Mouse (Mus musculus) forebrain, postnatal 0 days (tissue): ENCODE measurements around the gene Vdr. TPM values are rescaled to one million over a fixed set of nuclear protein-coding genes. Genes with fewer than 3 reads are reported as not detected.

Experiments used
- ATAC-seq: fragments of 200-750 bp; cut with Nextera tagmentation; 2 replicates; pipeline ENCODE4 v1.8.0; 2017; ENCODE audit warnings: mild to moderate bottlenecking, moderate library complexity
- DNase-seq: peaks from one replicate; pipeline ENCODE4 v3.0.0-alpha.2; 2015
- H3K27ac ChIP-seq: fragments of 300-500 bp; sonication (generic); 2 replicates; pipeline ENCODE4 v1.5.1; 2014; ENCODE audit warnings: low read depth, mild to moderate bottlenecking, antibody characterized with exemption, low read length, moderate library complexity, mixed read lengths
- H3K27me3 ChIP-seq: fragments of 300-500 bp; sonication (generic); 2 replicates; pipeline ENCODE4 v1.6.1; 2014; ENCODE audit warnings: mild to moderate bottlenecking, low read length, mixed read lengths; ENCODE audit not compliant: insufficient read depth
- H3K36me3 ChIP-seq: fragments of 300-500 bp; sonication (generic); 2 replicates; pipeline ENCODE4 v1.6.1; 2014; ENCODE audit warnings: mild to moderate bottlenecking, moderate library complexity; ENCODE audit not compliant: insufficient read depth
- H3K4me1 ChIP-seq: fragments of 300-500 bp; sonication (generic); 2 replicates; pipeline ENCODE4 v1.6.1; 2014; ENCODE audit warnings: antibody characterized with exemption; ENCODE audit not compliant: insufficient read depth
- H3K4me2 ChIP-seq: fragments of 300-500 bp; sonication (generic); 2 replicates; pipeline ENCODE4 v1.6.1; 2014; ENCODE audit warnings: low read depth, mild to moderate bottlenecking, moderate library complexity
- H3K4me3 ChIP-seq: fragments of 300-500 bp; sonication (generic); 2 replicates; pipeline ENCODE4 v1.5.1; 2014; ENCODE audit warnings: low read depth, low read length, mixed read lengths
- H3K9ac ChIP-seq: fragments of 300-500 bp; sonication (generic); 2 replicates; pipeline ENCODE4 v1.6.1; 2014; ENCODE audit warnings: mild to moderate bottlenecking
- H3K9me3 ChIP-seq: fragments of 300-500 bp; sonication (generic); 2 replicates; pipeline ENCODE4 v1.6.1; 2016; ENCODE audit warnings: low read length
- CTCF ChIP-seq: sonication (generic); IDR thresholded peaks from 2 replicates; pipeline ENCODE4 v1.5.1; 2016; ENCODE audit warnings: antibody characterized with exemption, control low read depth, low read depth
- WGBS: fragments of 180-500 bp; shearing (Covaris S2); extraction: QIAGEN DNeasy Blood & Tissue Kit; methylation state at CpG from one replicate; pipeline ENCODE4 v1.1.7; 2014; 5-methylcytosine and 5-hydroxymethylcytosine counted together
- polyA plus RNA-seq: library from polyadenylated mRNA; unstranded; fragments of >200 nt; fragmentation: Nextera tagmentation; extraction: Ambion mirVana; gene quantifications from 2 replicates; pipeline ENCODE4 v1.2.1, GENCODE M21; 2015
- total RNA-seq: library from RNA; depleted of rRNA; stranded (reverse); fragments of >200 nt; gene quantifications from 2 replicates; pipeline ENCODE4 v1.2.3, GENCODE M21; 2014

Vdr gene
- total and polyA plus RNA-seq, 2 experiments from 2014 or later: 0.05 to 0.76 TPM

GRCm38 (mm10) chr15:97921796-97922195 is 11.4 kb upstream of the Vdr start:
- TF ChIP-seq CTCF: no peak
- no peaks in the 10 kb centered on the region for H3K4me1 ChIP-seq
- H3K9ac ChIP-seq: no peak overlapping the region
- no peak overlapping the region for H3K4me3 ChIP-seq
- H3K27me3 ChIP-seq: no peaks in the 10 kb centered on the region
- no peak overlapping the region for H3K27ac ChIP-seq
- DNase-seq (no peak), ATAC-seq (no peak)
- H3K36me3 ChIP-seq: no peaks in the 10 kb centered on the region
- 94% methylated on average over 9 of the region's 9 CpGs for WGBS
- no peaks in the 10 kb centered on the region for H3K9me3 ChIP-seq
- no peak overlapping the region for H3K4me2 ChIP-seq

- Histone ChIP-seq H3K4me2 (no peak overlapping the region), H3K4me1 (no peaks in the 10 kb centered on the region), H3K27ac (no peak overlapping the region), H3K9me3 (no peaks in the 10 kb centered on the region), H3K4me3 (no peak overlapping the region), H3K27me3 (no peaks in the 10 kb centered on the region), H3K36me3 (no peaks in the 10 kb centered on the region), H3K9ac (no peak overlapping the region)
- WGBS: 71% methylated on average over 5 of the region's 5 CpGs
- TF ChIP-seq CTCF: no peak
- no peak for ATAC-seq
- no peak for DNase-seq
These were observed 9.9 kb upstream of the Vdr start for GRCm38 (mm10) chr15:97920306-97920705.

- Histone ChIP-seq H3K9ac (no peak overlapping the region), H3K9me3 (no peaks in the 10 kb centered on the region), H3K27me3 (no peaks in the 10 kb centered on the region), H3K36me3 (no peaks in the 10 kb centered on the region), H3K4me3 (no peak overlapping the region), H3K4me2 (no peak overlapping the region), H3K27ac (no peak overlapping the region), H3K4me1 (no peaks in the 10 kb centered on the region)
- DNase-seq (no peak), ATAC-seq (no peak)
- no peak for TF ChIP-seq CTCF
- 89% methylated on average over 7 of the region's 7 CpGs for WGBS
These were observed 8.8 kb upstream of the Vdr start for GRCm38 (mm10) chr15:97919217-97919616.

GRCm38 (mm10) chr15:97917994-97918393 is 7.6 kb upstream of the Vdr start:
- Histone ChIP-seq H3K27me3 (no peaks in the 10 kb centered on the region), H3K4me3 (no peak overlapping the region), H3K27ac (no peak overlapping the region), H3K4me1 (no peaks in the 10 kb centered on the region), H3K36me3 (no peaks in the 10 kb centered on the region), H3K4me2 (no peak overlapping the region), H3K9ac (no peak overlapping the region), H3K9me3 (no peaks in the 10 kb centered on the region)
- WGBS: 82% methylated on average over 9 of the region's 9 CpGs
- TF ChIP-seq CTCF: no peak
- ATAC-seq (no peak), DNase-seq (no peak)

- H3K9ac ChIP-seq: no peak overlapping the region
- no peaks in the 10 kb centered on the region for H3K27me3 ChIP-seq
- H3K4me1 ChIP-seq: no peaks in the 10 kb centered on the region
- WGBS: 19% methylated on average over 9 of the region's 9 CpGs
- no peaks in the 10 kb centered on the region for H3K9me3 ChIP-seq
- no peaks in the 10 kb centered on the region for H3K36me3 ChIP-seq
- no peak for TF ChIP-seq CTCF
- no peak overlapping the region for H3K27ac ChIP-seq
- ATAC-seq (peak; percentile 40; the same call in 1 of the 2 replicates), DNase-seq (no peak)
- H3K4me3 ChIP-seq: no peak overlapping the region
- H3K4me2 ChIP-seq: no peak overlapping the region
These were observed 3.9 kb upstream of the Vdr start for GRCm38 (mm10) chr15:97914331-97914747.

- peak overlapping the region; percentile 59 for H3K4me2 ChIP-seq
- H3K27me3 ChIP-seq: peaks cover 11% of the 10 kb centered on the region; the same call in 1 of the 2 replicates
- 2% methylated on average over 59 of the region's 59 CpGs for WGBS
- TF ChIP-seq CTCF: no peak
- peaks cover 9% of the 10 kb centered on the region; the same call in 1 of the 2 replicates for H3K4me1 ChIP-seq
- no peaks in the 10 kb centered on the region for H3K9me3 ChIP-seq
- H3K36me3 ChIP-seq: no peaks in the 10 kb centered on the region
- DNase-seq (no peak), ATAC-seq (peak; percentile 51)
- no peak overlapping the region for H3K27ac ChIP-seq
- H3K4me3 ChIP-seq: peak overlapping the region; percentile 29
- no peak overlapping the region for H3K9ac ChIP-seq
These were observed 2.4 kb downstream of the Vdr start for GRCm38 (mm10) chr15:97907801-97908751.

- no peaks in the 10 kb centered on the region for H3K36me3 ChIP-seq
- H3K4me2 ChIP-seq: 0 out of 2 replicates have a peak overlapping the region, but pooled peaks have one; percentile 59
- H3K9ac ChIP-seq: no peak overlapping the region
- TF ChIP-seq CTCF: no peak
- peaks cover 9% of the 10 kb centered on the region; the same call in 1 of the 2 replicates for H3K4me1 ChIP-seq
- no peaks in the 10 kb centered on the region for H3K9me3 ChIP-seq
- ATAC-seq (no peak), DNase-seq (no peak)
- no peak overlapping the region for H3K27ac ChIP-seq
- no peak overlapping the region for H3K4me3 ChIP-seq
- H3K27me3 ChIP-seq: peaks cover 11% of the 10 kb centered on the region; the same call in 1 of the 2 replicates
- 48% methylated on average over 5 of the region's 5 CpGs for WGBS
These were observed 3.2 kb downstream of the Vdr start for GRCm38 (mm10) chr15:97907202-97907601.
